In genomic region chr2:38338990-38339909, GRCm38 (mm10) we compare ENCODE assay signal across 8 mouse cellular contexts. TPM values are rescaled to one million over a fixed set of nuclear protein-coding genes. Genes with fewer than 3 reads are reported as not detected.
DNase-seq lines count a peak whose midpoint lies in the region; ATAC-seq and TF ChIP-seq lines count a peak whose summit lies in the region.

Gene Lhx2 (plus strand): TSS chr2:38339281.

- peak within 1 kb of the TSS; percentile 40 for H3K4me3 ChIP-seq in lung, embryonic 14.5 days (ENCODE audit: low read depth, low read length)
- peak within 1 kb of the TSS; percentile 57 for H3K4me3 ChIP-seq in heart, embryonic 13.5 days
- H3K4me3 ChIP-seq in neural tube, embryonic 12.5 days = peak within 1 kb of the TSS; percentile 37

- H3K27me3 ChIP-seq in lung, embryonic 14.5 days (ENCODE audit: insufficient read depth, low read length) = peaks cover 95% of the 10 kb centered on the region
- peaks cover 99% of the 10 kb centered on the region for H3K27me3 ChIP-seq in heart, embryonic 13.5 days (replicated peaks)
- peaks cover 97% of the 10 kb centered on the region for H3K27me3 ChIP-seq in neural tube, embryonic 12.5 days (replicated peaks)

- intact Hi-C loops in left cerebral cortex, postnatal 25 days (cut with DNase I) = no loop called here

- peak within 1 kb of the TSS; percentile 34 for H3K9ac ChIP-seq in lung, embryonic 14.5 days
- peak within 1 kb of the TSS; percentile 74 for H3K9ac ChIP-seq in heart, embryonic 13.5 days
- peak within 1 kb of the TSS; percentile 51 for H3K9ac ChIP-seq in neural tube, embryonic 12.5 days

- H3K9me3 ChIP-seq in lung, embryonic 14.5 days (ENCODE audit: low read depth, low read length) = no peaks in the 10 kb centered on the region
- no peaks in the 10 kb centered on the region for H3K9me3 ChIP-seq in heart, embryonic 13.5 days
- H3K9me3 ChIP-seq in neural tube, embryonic 12.5 days = no peaks in the 10 kb centered on the region

- DNase-seq in CD4-positive, CD25-positive, alpha-beta regulatory T cell, adult 2 months (ENCODE audit: low read depth, low spot score) = peak; percentile 39
- peak; percentile 28 for DNase-seq in lung, embryonic 14.5 days
- DNase-seq in lung, postnatal 36 days = no peak
- no peak for DNase-seq in left cerebral cortex, postnatal 25 days (ENCODE audit: low spot score in 2 of 2)
- DNase-seq in cerebellum, postnatal 36 days = no peak

- no peak for ATAC-seq in CD4-positive, CD25-positive, alpha-beta regulatory T cell, adult 4 months
- ATAC-seq in lung, embryonic 14.5 days (ENCODE audit: insufficient read depth) = peak; percentile 69; the same call in 1 of the 2 replicates
- ATAC-seq in heart, embryonic 13.5 days (ENCODE audit: extremely low read depth, insufficient number of reproducible peaks, low FRiP score, low TSS enrichment) = peak; percentile 48
- peak; percentile 36; the same call in 1 of the 2 replicates for ATAC-seq in neural tube, embryonic 12.5 days (ENCODE audit: low FRiP score, low read depth)

- WGBS in lung, embryonic 14.5 days = under 1% methylated on average over 63 of the region's 92 CpGs
- under 1% methylated on average over 64 of the region's 92 CpGs for WGBS in heart, embryonic 13.5 days
- WGBS in neural tube, embryonic 12.5 days = under 1% methylated on average over 90 of the region's 92 CpGs

- no peaks in the 10 kb centered on the region for H3K36me3 ChIP-seq in lung, embryonic 14.5 days (ENCODE audit: insufficient read depth)
- H3K36me3 ChIP-seq in heart, embryonic 13.5 days = no peaks in the 10 kb centered on the region
- H3K36me3 ChIP-seq in neural tube, embryonic 12.5 days = no peaks in the 10 kb centered on the region

- H3K27ac ChIP-seq in lung, embryonic 14.5 days (ENCODE audit: low read depth) = no peak within 1 kb of the TSS
- no peak within 1 kb of the TSS for H3K27ac ChIP-seq in heart, embryonic 13.5 days (replicated peaks)
- H3K27ac ChIP-seq in neural tube, embryonic 12.5 days = no peak within 1 kb of the TSS

- TF ChIP-seq CTCF in lung, embryonic 14.5 days (IDR thresholded peaks at IDR 0.05; ENCODE audit: low read depth) = no peak

- peak within 1 kb of the TSS; percentile 73 for H3K4me2 ChIP-seq in lung, embryonic 14.5 days
- peak within 1 kb of the TSS; percentile 92 for H3K4me2 ChIP-seq in heart, embryonic 13.5 days
- H3K4me2 ChIP-seq in neural tube, embryonic 12.5 days (replicated peaks) = peak within 1 kb of the TSS; percentile 66

- no peaks in the 10 kb centered on the region for H3K4me1 ChIP-seq in lung, embryonic 14.5 days (ENCODE audit: insufficient read depth)
- peaks cover 22% of the 10 kb centered on the region for H3K4me1 ChIP-seq in heart, embryonic 13.5 days
- H3K4me1 ChIP-seq in neural tube, embryonic 12.5 days = peaks cover 13% of the 10 kb centered on the region

RNA-seq across cellular contexts. Expression of gene Lhx2, which starts in this region (rescaled TPM):
- polyA plus RNA-seq in CD4-positive, CD25-positive, alpha-beta regulatory T cell, adult 4 months (2017; shearing (Covaris generic)) = not detected
- polyA plus RNA-seq in lung, embryonic 14.5 days (2014; fragmentation: Nextera tagmentation; extraction: Ambion mirVana) = 0.20 and 0.39 TPM in 2 replicates
- 0.40 and 0.62 TPM in 2 replicates for polyA plus RNA-seq in heart, embryonic 13.5 days (2015; fragmentation: Nextera tagmentation; extraction: Ambion mirVana)
- total RNA-seq in left cerebral cortex, postnatal 25 days (2021) = 10 to 100 TPM; 76.6 to 86.9 TPM
- 6.9 and 7.5 TPM in 2 replicates for polyA plus RNA-seq in neural tube, embryonic 12.5 days (2016; fragmentation: Nextera tagmentation; extraction: Ambion mirVana)

Comparison
In these comparisons a context has a peak if more than half of its experiments do, and no peak if none do; other contexts are left out.
1. Peak in DNase-seq, ATAC-seq, H3K4me3 ChIP-seq, H3K9ac ChIP-seq and H3K4me2 ChIP-seq in lung, embryonic 14.5 days; RNA of the gene not detected or under 1 TPM.
2. Peak in ATAC-seq, H3K4me3 ChIP-seq, H3K9ac ChIP-seq and H3K4me2 ChIP-seq in heart, embryonic 13.5 days; RNA of the gene not detected or under 1 TPM.